Mouse (Mus musculus): ENCODE data around the gene Ndufb4. TPM values are rescaled to one million over a fixed set of nuclear protein-coding genes. Genes with fewer than 3 reads are reported as not detected.

Ndufb4 gene
- total RNA-seq, 1 experiment from 2014 or later: 184 TPM

GRCm38 (mm10) chr16:37635095-37635494 lies 19.2 kb downstream of the Ndufb4 start:
- no peak for DNase-seq

GRCm38 (mm10) chr16:37634578-37634977 lies 19.7 kb downstream of the Ndufb4 start:
- no peak for DNase-seq

GRCm38 (mm10) chr16:37629011-37629410 lies 25.2 kb downstream of the Ndufb4 start:
- DNase-seq: no peak

- DNase-seq: peak; percentile 13
These were observed 25.9 kb downstream of the Ndufb4 start for GRCm38 (mm10) chr16:37628336-37628735.

GRCm38 (mm10) chr16:37626388-37626949 lies 27.8 kb downstream of the Ndufb4 start:
- DNase-seq: no peak

- DNase-seq: no peak
These were observed 31.3 kb downstream of the Ndufb4 start for GRCm38 (mm10) chr16:37622919-37623318.

- no peak for DNase-seq
These were observed 31.9 kb downstream of the Ndufb4 start for GRCm38 (mm10) chr16:37622403-37622802.

GRCm38 (mm10) chr16:37617695-37618094 lies 36.6 kb downstream of the Ndufb4 start:
- DNase-seq: no peak

- no peak for DNase-seq
These were observed 38.1 kb downstream of the Ndufb4 start for GRCm38 (mm10) chr16:37616104-37616503.

GRCm38 (mm10) chr16:37615429-37615828 lies 38.8 kb downstream of the Ndufb4 start:
- DNase-seq: no peak

- no peak for DNase-seq
These were observed 39.7 kb downstream of the Ndufb4 start for GRCm38 (mm10) chr16:37614540-37614939.

GRCm38 (mm10) chr16:37612013-37612412 lies 42.2 kb downstream of the Ndufb4 start:
- no peak for DNase-seq

GRCm38 (mm10) chr16:37611072-37611471 lies 43.2 kb downstream of the Ndufb4 start:
- no peak for DNase-seq

- no peak for DNase-seq
These were observed 43.9 kb downstream of the Ndufb4 start for GRCm38 (mm10) chr16:37610333-37610732.

- DNase-seq: no peak
These were observed 50.0 kb downstream of the Ndufb4 start for GRCm38 (mm10) chr16:37604243-37604642.

- no peak for DNase-seq
These were observed 50.8 kb downstream of the Ndufb4 start for GRCm38 (mm10) chr16:37603431-37603830.

- DNase-seq: no peak
These were observed 54.9 kb downstream of the Ndufb4 start for GRCm38 (mm10) chr16:37599326-37599725.

GRCm38 (mm10) chr16:37598463-37598862 lies 55.8 kb downstream of the Ndufb4 start:
- no peak for DNase-seq

GRCm38 (mm10) chr16:37597412-37597811 lies 56.8 kb downstream of the Ndufb4 start:
- no peak for DNase-seq

Other genes with a start within 250 kb of the Ndufb4 start
- 14.3 and 15.0 TPM in 2 replicates for gene Gtf2e1, start 114.7 kb downstream of the Ndufb4 start, total RNA-seq (2021)
- 10.2 and 10.5 TPM in 2 replicates for gene Rabl3, start 114.6 kb downstream of the Ndufb4 start, total RNA-seq (2021)
- 1.8 and 54.1 TPM in 2 replicates for gene Hgd, start 74.3 kb downstream of the Ndufb4 start, total RNA-seq (2021)
- 120 and 144 TPM in 2 replicates for gene Fstl1, start 122.4 kb upstream of the Ndufb4 start, total RNA-seq (2021)
- 0.34 and 0.41 TPM in 2 replicates for gene Gm36028, start 206.7 kb upstream of the Ndufb4 start, total RNA-seq (2021)
- gene Lrrc58, start 213.9 kb upstream of the Ndufb4 start, total RNA-seq (2021): 253 and 277 TPM in 2 replicates

All from adrenal gland, postnatal 14 days (tissue).